In genomic region chr15:100088021-100088420, GRCm38 (mm10) we compare ENCODE assay signal across 10 mouse cellular contexts. TPM values are rescaled to one million over a fixed set of nuclear protein-coding genes. Genes with fewer than 3 reads are reported as not detected.
DNase-seq lines count a peak whose midpoint lies in the region; ATAC-seq and TF ChIP-seq lines count a peak whose summit lies in the region.
"Had no signal": no experiment of that assay in that cellular context is flagged by ENCODE, and none has a peak within 500 bp of the region (broad histone marks: within the 10 kb centered on the region; RNA-seq: fewer than 3 reads in every experiment).

No protein-coding gene starts in this region.

- H3K9ac ChIP-seq in forebrain, embryonic 12.5 days = no peak overlapping the region
- no peak overlapping the region for H3K9ac ChIP-seq in forebrain, embryonic 11.5 days (ENCODE audit: low read length)
- H3K9ac ChIP-seq in kidney, postnatal 0 days (ENCODE audit: low read depth, low read length) = no peak overlapping the region

- no peak for DNase-seq in forebrain, embryonic 11.5 days (ENCODE audit: low spot score)
- no peak for DNase-seq in kidney, postnatal 0 days (ENCODE audit: low spot score)
- no peak for DNase-seq in kidney, adult 9 months
- DNase-seq in Muller cell, postnatal 12 days (ENCODE audit: inconsistent ontology term) = peak; percentile 25
- no peak for DNase-seq in limb, embryonic 10.5 days (ENCODE audit: low spot score)
- DNase-seq in ovary, adult 18-20 months (ENCODE audit: low spot score) = no peak
- no peak for DNase-seq in layer of hippocampus, postnatal 36 days
- DNase-seq: adrenal gland, adult 8-10 months; cerebellum, adult 11 months had no signal

- no peaks in the 10 kb centered on the region for H3K27me3 ChIP-seq in forebrain, embryonic 12.5 days
- H3K27me3 ChIP-seq in forebrain, embryonic 11.5 days (ENCODE audit: control insufficient read depth, insufficient read depth, low read length) = no peaks in the 10 kb centered on the region
- H3K27me3 ChIP-seq in kidney, postnatal 0 days (ENCODE audit: insufficient read depth, low read length) = no peaks in the 10 kb centered on the region
- H3K27me3 ChIP-seq in limb, embryonic 10.5 days (ENCODE audit: low read depth, poor library complexity, severe bottlenecking) = no peaks in the 10 kb centered on the region

- H3K9me3 ChIP-seq in forebrain, embryonic 12.5 days = no peaks in the 10 kb centered on the region
- no peaks in the 10 kb centered on the region for H3K9me3 ChIP-seq in forebrain, embryonic 11.5 days (ENCODE audit: control insufficient read depth, low read length)
- H3K9me3 ChIP-seq in kidney, postnatal 0 days (replicated peaks; ENCODE audit: low read length) = no peaks in the 10 kb centered on the region
- H3K9me3 ChIP-seq in limb, embryonic 10.5 days (replicated peaks) = no peaks in the 10 kb centered on the region

- no peak for TF ChIP-seq CTCF in kidney, postnatal 0 days (IDR thresholded peaks at IDR 0.05; ENCODE audit: low read depth)

- H3K4me2 ChIP-seq in forebrain, embryonic 12.5 days = no peak overlapping the region
- H3K4me2 ChIP-seq in forebrain, embryonic 11.5 days (ENCODE audit: low read depth, low read length, severe bottlenecking) = no peak overlapping the region
- H3K4me2 ChIP-seq in kidney, postnatal 0 days (ENCODE audit: low read length) = no peak overlapping the region

- WGBS in forebrain, embryonic 12.5 days = 87% methylated on average over 7 of the region's 7 CpGs
- WGBS in forebrain, embryonic 11.5 days = 89% methylated on average over 7 of the region's 7 CpGs
- WGBS in kidney, postnatal 0 days = 56% methylated on average over 7 of the region's 7 CpGs
- 87% methylated on average over 7 of the region's 7 CpGs for WGBS in limb, embryonic 10.5 days

- no peak for ATAC-seq in forebrain, embryonic 12.5 days (ENCODE audit: low FRiP score)
- ATAC-seq in forebrain, embryonic 11.5 days (replicated peaks; ENCODE audit: low FRiP score) = no peak
- peak; percentile 84 for ATAC-seq in kidney, postnatal 0 days (replicated peaks; ENCODE audit: low FRiP score, low read depth)

- no peak overlapping the region for H3K4me3 ChIP-seq in forebrain, embryonic 12.5 days (replicated peaks)
- H3K4me3 ChIP-seq in forebrain, embryonic 11.5 days (ENCODE audit: low read depth, low read length) = no peak overlapping the region
- H3K4me3 ChIP-seq in kidney, postnatal 0 days (replicated peaks; ENCODE audit: low read depth, low read length) = no peak overlapping the region
- no peak overlapping the region for H3K4me3 ChIP-seq in limb, embryonic 10.5 days

- peaks cover 26% of the 10 kb centered on the region for H3K4me1 ChIP-seq in forebrain, embryonic 12.5 days
- H3K4me1 ChIP-seq in forebrain, embryonic 11.5 days (replicated peaks; ENCODE audit: control insufficient read depth, insufficient read depth, low read length) = 0 out of 2 replicates have a peak, but pooled peaks cover 2% of the 10 kb centered on the region
- H3K4me1 ChIP-seq in kidney, postnatal 0 days (replicated peaks; ENCODE audit: insufficient read depth, low read length) = peaks cover 17% of the 10 kb centered on the region
- H3K4me1 ChIP-seq in limb, embryonic 10.5 days = peaks cover 31% of the 10 kb centered on the region

- peak overlapping the region; percentile 43; the same call in 1 of the 2 replicates for H3K27ac ChIP-seq in forebrain, embryonic 12.5 days
- H3K27ac ChIP-seq in forebrain, embryonic 11.5 days (ENCODE audit: low read depth, low read length) = no peak overlapping the region
- H3K27ac ChIP-seq in kidney, postnatal 0 days = peak overlapping the region; percentile 80
- H3K27ac ChIP-seq in limb, embryonic 10.5 days = 0 out of 2 replicates have a peak overlapping the region, but pooled peaks have one; percentile 10

- no peaks in the 10 kb centered on the region for H3K36me3 ChIP-seq in forebrain, embryonic 12.5 days (replicated peaks)
- H3K36me3 ChIP-seq in forebrain, embryonic 11.5 days (ENCODE audit: control insufficient read depth, insufficient read depth, low read length) = no peaks in the 10 kb centered on the region
- no peaks in the 10 kb centered on the region for H3K36me3 ChIP-seq in kidney, postnatal 0 days (ENCODE audit: insufficient read depth, low read length)
- no peaks in the 10 kb centered on the region for H3K36me3 ChIP-seq in limb, embryonic 10.5 days

RNA-seq across cellular contexts. Expression of gene Dip2b, which starts 49.6 kb away (rescaled TPM):
- 25.8 and 27.3 TPM in 2 replicates for polyA plus RNA-seq in forebrain, embryonic 12.5 days (2016; fragmentation: Nextera tagmentation; extraction: Ambion mirVana)
- polyA plus RNA-seq in forebrain, embryonic 11.5 days (2014; fragmentation: Nextera tagmentation; extraction: Ambion mirVana) = 27.9 and 28.3 TPM in 2 replicates
- 4.9 and 5.7 TPM in 2 replicates for polyA plus RNA-seq in kidney, postnatal 0 days (2015; fragmentation: Nextera tagmentation; extraction: Ambion mirVana)
- polyA plus RNA-seq in limb, embryonic 10.5 days (2016; fragmentation: Nextera tagmentation; extraction: Ambion mirVana) = 13.6 and 16.4 TPM in 2 replicates
- 10 to 100 TPM; 48.5 to 58.8 TPM for total RNA-seq in layer of hippocampus, postnatal 36 days (2021)
